Mouse (Mus musculus) MEL (cell line): ENCODE measurements around the gene Pip5k1c.

Source experiments
- CTCF ChIP-seq, 3 experiments: IDR thresholded peaks in 2 of 3; conservative IDR thresholded peaks in 1 of 3; 2 replicates each; pipeline ENCODE4 v1.5.1; 2011 to 2012; ENCODE audit warnings: low read length in 3 of 3, low read depth in 2 of 3, mild to moderate bottlenecking in 2 of 3, improper control_type of control experiment in 1 of 3, inconsistent platforms in 1 of 3, mixed read lengths in 1 of 3, moderate library complexity in 1 of 3; ENCODE audit not compliant: control insufficient read depth in 1 of 3, insufficient read depth in 1 of 3, poor library complexity in 1 of 3, severe bottlenecking in 1 of 3
- E2F4 ChIP-seq: IDR thresholded peaks from 2 replicates; pipeline ENCODE4 v1.6.1; 2011; ENCODE audit warnings: low read depth, low read length, improper control_type of control experiment, borderline replicate concordance
- ELF1 ChIP-seq: IDR thresholded peaks from 2 replicates; pipeline ENCODE4 v1.6.1; 2014; ENCODE audit warnings: low read depth, mild to moderate bottlenecking, inconsistent platforms, low read length, improper control_type of control experiment, moderate library complexity
- EP300 ChIP-seq, 2 experiments: IDR thresholded peaks; 2 replicates each; pipeline ENCODE4 v1.6.1; 2011; ENCODE audit warnings: improper control_type of control experiment in 2 of 2, low read length in 2 of 2, low read depth in 1 of 2, mild to moderate bottlenecking in 1 of 2
- JUND ChIP-seq: IDR thresholded peaks from 2 replicates; pipeline ENCODE4 v1.6.1; 2011; ENCODE audit warnings: low read depth, mild to moderate bottlenecking, improper control_type of control experiment, low read length
- MAX ChIP-seq: IDR thresholded peaks from 2 replicates; pipeline ENCODE4 v1.6.1; 2011; ENCODE audit warnings: low read length, improper control_type of control experiment
- POLR2A ChIP-seq, 2 experiments: IDR thresholded peaks; 2 replicates each; pipeline ENCODE4 v1.6.1; 2011 to 2012; ENCODE audit warnings: low read length in 2 of 2, mild to moderate bottlenecking in 2 of 2, control low read depth in 1 of 2, improper control_type of control experiment in 1 of 2, low read depth in 1 of 2, moderate library complexity in 1 of 2; ENCODE audit not compliant: control insufficient read depth in 1 of 2, insufficient read depth in 1 of 2, poor library complexity in 1 of 2
- POLR2AphosphoS2 ChIP-seq: IDR thresholded peaks from 2 replicates; pipeline ENCODE4 v1.6.1; 2011; ENCODE audit warnings: low read length, improper control_type of control experiment
- UBTF ChIP-seq: IDR thresholded peaks from 2 replicates; pipeline ENCODE4 v1.6.1; 2012; ENCODE audit warnings: low read depth, mild to moderate bottlenecking, inconsistent platforms, low read length, improper control_type of control experiment, moderate library complexity, borderline replicate concordance; ENCODE audit not compliant: insufficient read depth
- ZC3H11A ChIP-seq: IDR thresholded peaks from 2 replicates; pipeline ENCODE4 v1.6.1; 2012; ENCODE audit warnings: low read depth, mild to moderate bottlenecking, inconsistent platforms, low read length, improper control_type of control experiment
- ZMIZ1 ChIP-seq: IDR thresholded peaks from 2 replicates; pipeline ENCODE4 v1.6.1; 2012; ENCODE audit warnings: low read depth, mild to moderate bottlenecking, inconsistent platforms, low read length, improper control_type of control experiment, moderate library complexity
- ZNF384 ChIP-seq: IDR thresholded peaks from 2 replicates; pipeline ENCODE4 v1.6.1; 2012; ENCODE audit warnings: low read depth, mild to moderate bottlenecking, inconsistent platforms, low read length, improper control_type of control experiment

DNA sequence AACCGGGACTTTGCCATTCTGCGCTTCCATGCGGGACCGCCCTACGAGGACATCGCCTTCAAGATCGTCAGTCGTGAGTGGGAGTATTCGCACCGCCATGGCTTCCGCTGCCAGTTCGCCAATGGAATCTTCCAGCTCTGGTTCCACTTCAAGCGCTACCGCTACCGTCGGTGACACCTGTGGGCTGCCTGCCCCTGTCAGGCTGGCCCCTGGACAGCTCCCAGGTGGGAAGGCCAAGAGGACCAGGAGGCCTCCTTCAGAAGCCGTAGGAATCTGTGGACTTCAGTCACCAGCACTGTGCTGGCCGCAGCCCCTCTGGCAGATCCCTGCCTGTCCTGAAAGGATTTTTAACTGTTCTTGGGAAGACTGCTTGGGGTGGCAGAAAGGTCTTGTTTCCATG lies 33.0 kb downstream of the Pip5k1c start:
- no peak for TF ChIP-seq MAX
- no peak for TF ChIP-seq CTCF (IDR thresholded peaks at IDR 0.05 in 2 of 3, conservative IDR thresholded peaks at IDR 0.05 in 1 of 3; ENCODE audit: control insufficient read depth in 1 of 3, insufficient read depth in 1 of 3, low read depth in 2 of 3, low read length in 3 of 3, poor library complexity in 1 of 3, severe bottlenecking in 1 of 3)
- TF ChIP-seq POLR2AphosphoS2: no peak
- TF ChIP-seq EP300 (IDR thresholded peaks at IDR 0.05; ENCODE audit: low read depth in 1 of 2, low read length in 2 of 2): no peak
- no peak for TF ChIP-seq ELF1
- no peak for TF ChIP-seq UBTF
- no peak for TF ChIP-seq E2F4
- TF ChIP-seq JUND: no peak
- TF ChIP-seq ZC3H11A: no peak
- TF ChIP-seq ZNF384: no peak
- no peak for TF ChIP-seq POLR2A (IDR thresholded peaks at IDR 0.05; ENCODE audit: control insufficient read depth in 1 of 2, insufficient read depth in 1 of 2, low read depth in 1 of 2, low read length in 2 of 2, poor library complexity in 1 of 2)
- no peak for TF ChIP-seq ZMIZ1
